Mouse (Mus musculus) erythroblast, embryonic 14.5 days (primary cell): ENCODE results near the gene Slc25a24.

ENCODE experiments used
- GATA1 ChIP-seq: IDR thresholded peaks from 2 replicates; pipeline ENCODE4 v1.6.1; 2012; ENCODE audit warnings: low read length, inconsistent platforms, mixed read lengths
- TAL1 ChIP-seq: IDR thresholded peaks from 3 replicates; pipeline ENCODE4 v1.6.1; 2012; ENCODE audit warnings: low read length, inconsistent platforms, mixed read lengths

DNA sequence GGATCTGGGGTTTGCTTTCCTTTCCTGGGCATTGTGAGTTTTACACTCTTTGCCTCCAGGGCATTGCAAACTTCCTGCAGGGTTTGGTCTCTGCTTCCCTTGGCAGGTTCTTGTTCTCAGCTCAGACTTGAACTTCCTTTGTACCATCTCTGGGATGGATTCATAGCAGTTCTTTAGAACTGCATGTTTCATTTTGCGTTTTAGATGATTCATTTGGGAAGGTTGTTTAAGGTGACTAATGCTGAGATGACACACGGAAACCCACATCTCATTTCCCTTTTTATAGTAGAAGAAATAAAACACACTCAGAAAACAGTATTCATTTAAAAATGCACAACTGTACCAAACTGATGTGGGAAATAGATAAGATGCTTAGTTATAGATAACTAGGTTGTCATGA is 73.2 kb downstream of the Slc25a24 start:
- no peak for TF ChIP-seq GATA1
- no peak for TF ChIP-seq TAL1
